Mouse (Mus musculus): ENCODE results near the gene Armc12. TPM values are rescaled to one million over a fixed set of nuclear protein-coding genes. Genes with fewer than 3 reads are reported as not detected.

Gene Armc12
- polyA plus RNA-seq, 1 experiment from 2014 or later, result not detected

GRCm38 (mm10) chr17:28523355-28524008, 7.1 kb upstream of the Armc12 start:
- Histone ChIP-seq H3K4me1 (peaks cover 32% of the 10 kb centered on the region), H3K9me3 (no peaks in the 10 kb centered on the region), H3K4me3 (peak overlapping the region; percentile 72), H3K9ac (peak overlapping the region; percentile 79), H3K27me3 (peaks cover 7% of the 10 kb centered on the region; the same call in 1 of the 2 replicates), H3K27ac (peak overlapping the region; percentile 94), H3K36me3 (no peaks in the 10 kb centered on the region), H3K4me2 (replicated peaks) (peak overlapping the region; percentile 90)
- 7% methylated on average over 28 of the region's 28 CpGs for WGBS
- ATAC-seq (ENCODE audit: low FRiP score, low read depth), result no peak

GRCm38 (mm10) chr17:28524009-28524695, 6.5 kb upstream of the Armc12 start:
- no peak overlapping the region for H3K9ac ChIP-seq
- H3K27ac ChIP-seq, result no peak overlapping the region
- H3K9me3 ChIP-seq, result no peaks in the 10 kb centered on the region
- no peak for ATAC-seq (ENCODE audit: low FRiP score, low read depth)
- 80% methylated on average over 23 of the region's 23 CpGs for WGBS
- H3K36me3 ChIP-seq, result no peaks in the 10 kb centered on the region
- peak overlapping the region; percentile 72 for H3K4me3 ChIP-seq
- H3K4me1 ChIP-seq, result peaks cover 27% of the 10 kb centered on the region
- 0 out of 2 replicates have a peak, but pooled peaks cover under 1% of the 10 kb centered on the region for H3K27me3 ChIP-seq
- peak overlapping the region; percentile 90 for H3K4me2 ChIP-seq (replicated peaks)

- Histone ChIP-seq H3K27me3 (no peaks in the 10 kb centered on the region), H3K9me3 (no peaks in the 10 kb centered on the region), H3K4me1 (peaks cover 27% of the 10 kb centered on the region), H3K9ac (no peak overlapping the region), H3K36me3 (no peaks in the 10 kb centered on the region), H3K4me2 (replicated peaks) (no peak overlapping the region), H3K27ac (no peak overlapping the region), H3K4me3 (no peak overlapping the region)
- no peak for ATAC-seq (ENCODE audit: low FRiP score, low read depth)
- WGBS, result 77% methylated on average over 4 of the region's 4 CpGs
These were observed 5.7 kb upstream of the Armc12 start for GRCm38 (mm10) chr17:28524831-28525430.

GRCm38 (mm10) chr17:28527184-28528042, 3.2 kb upstream of the Armc12 start:
- ATAC-seq (ENCODE audit: low FRiP score, low read depth), result no peak
- WGBS, result 39% methylated on average over 12 of the region's 12 CpGs
- Histone ChIP-seq H3K9me3 (no peaks in the 10 kb centered on the region), H3K4me3 (0 out of 2 replicates have a peak overlapping the region, but pooled peaks have one; percentile 17), H3K27ac (peak overlapping the region; percentile 39; the same call in 1 of the 2 replicates), H3K4me2 (replicated peaks) (peak overlapping the region; percentile 51), H3K4me1 (peaks cover 23% of the 10 kb centered on the region), H3K27me3 (0 out of 2 replicates have a peak, but pooled peaks cover 7% of the 10 kb centered on the region), H3K36me3 (no peaks in the 10 kb centered on the region), H3K9ac (peak overlapping the region; percentile 45; the same call in 1 of the 2 replicates)

GRCm38 (mm10) chr17:28528043-28528351, 2.6 kb upstream of the Armc12 start:
- H3K4me3 ChIP-seq, result 0 out of 2 replicates have a peak overlapping the region, but pooled peaks have one; percentile 17
- H3K27ac ChIP-seq, result no peak overlapping the region
- H3K9me3 ChIP-seq, result no peaks in the 10 kb centered on the region
- 0 out of 2 replicates have a peak, but pooled peaks cover 7% of the 10 kb centered on the region for H3K27me3 ChIP-seq
- H3K4me2 ChIP-seq (replicated peaks), result peak overlapping the region; percentile 51
- no peaks in the 10 kb centered on the region for H3K36me3 ChIP-seq
- peak overlapping the region; percentile 45; the same call in 1 of the 2 replicates for H3K9ac ChIP-seq
- peak; percentile 24; the same call in 1 of the 2 replicates for ATAC-seq (ENCODE audit: low FRiP score, low read depth)
- 3% methylated on average over 6 of the region's 6 CpGs for WGBS
- H3K4me1 ChIP-seq, result peaks cover 23% of the 10 kb centered on the region

- Histone ChIP-seq H3K4me3 (no peak overlapping the region), H3K36me3 (no peaks in the 10 kb centered on the region), H3K9me3 (no peaks in the 10 kb centered on the region), H3K4me2 (replicated peaks) (no peak overlapping the region), H3K4me1 (peaks cover 14% of the 10 kb centered on the region), H3K27ac (no peak overlapping the region), H3K9ac (no peak overlapping the region), H3K27me3 (0 out of 2 replicates have a peak, but pooled peaks cover 7% of the 10 kb centered on the region)
- 71% methylated on average over 4 of the region's 4 CpGs for WGBS
- no peak for ATAC-seq (ENCODE audit: low FRiP score, low read depth)
These were observed 1.5 kb upstream of the Armc12 start for GRCm38 (mm10) chr17:28529116-28529515.

GRCm38 (mm10) chr17:28531946-28532345, 1.3 kb downstream of the Armc12 start:
- peak overlapping the region; percentile 41 for H3K4me2 ChIP-seq (replicated peaks)
- no peak overlapping the region for H3K4me3 ChIP-seq

GRCm38 (mm10) chr17:28532557-28532956, 2.0 kb downstream of the Armc12 start:
- 80% methylated on average over 7 of the region's 7 CpGs for WGBS

More at GRCm38 (mm10) chr17:28531946-28532345, 1.3 kb downstream of the Armc12 start:
- no peaks in the 10 kb centered on the region for H3K36me3 ChIP-seq
- no peaks in the 10 kb centered on the region for H3K9me3 ChIP-seq
- no peak overlapping the region for H3K27ac ChIP-seq
- peaks cover 13% of the 10 kb centered on the region for H3K4me1 ChIP-seq
- no peak for ATAC-seq (ENCODE audit: low FRiP score, low read depth)
- no peak overlapping the region; the same call in 1 of the 2 replicates for H3K9ac ChIP-seq
- 13% methylated on average over 18 of the region's 18 CpGs for WGBS
- H3K27me3 ChIP-seq, result 0 out of 2 replicates have a peak, but pooled peaks cover 7% of the 10 kb centered on the region

GRCm38 (mm10) chr17:28533327-28533726, 2.7 kb downstream of the Armc12 start:
- 90% methylated on average over 13 of the region's 13 CpGs for WGBS
- no peak overlapping the region for H3K4me3 ChIP-seq
- H3K27me3 ChIP-seq, result peaks cover 7% of the 10 kb centered on the region; the same call in 1 of the 2 replicates
- no peak for ATAC-seq (ENCODE audit: low FRiP score, low read depth)
- no peak overlapping the region for H3K9ac ChIP-seq
- no peaks in the 10 kb centered on the region for H3K36me3 ChIP-seq
- no peak overlapping the region for H3K4me2 ChIP-seq (replicated peaks)
- peaks cover 6% of the 10 kb centered on the region; the same call in 1 of the 2 replicates for H3K4me1 ChIP-seq
- H3K9me3 ChIP-seq, result peaks cover 2% of the 10 kb centered on the region
- no peak overlapping the region for H3K27ac ChIP-seq

More at GRCm38 (mm10) chr17:28532557-28532956, 2.0 kb downstream of the Armc12 start:
- Histone ChIP-seq H3K27me3 (peaks cover 7% of the 10 kb centered on the region; the same call in 1 of the 2 replicates), H3K9ac (no peak overlapping the region), H3K4me1 (peaks cover 9% of the 10 kb centered on the region), H3K4me2 (replicated peaks) (no peak overlapping the region), H3K4me3 (no peak overlapping the region), H3K36me3 (no peaks in the 10 kb centered on the region), H3K27ac (no peak overlapping the region), H3K9me3 (no peaks in the 10 kb centered on the region)
- no peak for ATAC-seq (ENCODE audit: low FRiP score, low read depth)

- H3K4me1 ChIP-seq, result no peaks in the 10 kb centered on the region
- H3K27me3 ChIP-seq, result no peaks in the 10 kb centered on the region; the same call in 1 of the 2 replicates
- no peak for ATAC-seq (ENCODE audit: low FRiP score, low read depth)
- WGBS, result 44% methylated on average over 12 of the region's 12 CpGs
- H3K4me2 ChIP-seq (replicated peaks), result no peak overlapping the region
- no peaks in the 10 kb centered on the region for H3K36me3 ChIP-seq
- no peak overlapping the region for H3K27ac ChIP-seq
- no peak overlapping the region for H3K9ac ChIP-seq
- no peak overlapping the region for H3K4me3 ChIP-seq
- H3K9me3 ChIP-seq, result peaks cover 33% of the 10 kb centered on the region
These were observed 7.3 kb downstream of the Armc12 start for GRCm38 (mm10) chr17:28537881-28538280.

GRCm38 (mm10) chr17:28546925-28547324, 16.3 kb downstream of the Armc12 start:
- peaks cover 7% of the 10 kb centered on the region for H3K9me3 ChIP-seq
- WGBS, result 77% methylated on average over 1 of the region's 1 CpGs

More at GRCm38 (mm10) chr17:28546925-28547324, 16.3 kb downstream of the Armc12 start:
- Histone ChIP-seq H3K27me3 (no peaks in the 10 kb centered on the region; the same call in 1 of the 2 replicates), H3K4me3 (no peak overlapping the region), H3K4me1 (no peaks in the 10 kb centered on the region), H3K9ac (no peak overlapping the region), H3K4me2 (replicated peaks) (no peak overlapping the region), H3K36me3 (no peaks in the 10 kb centered on the region), H3K27ac (no peak overlapping the region)
- no peak for ATAC-seq (ENCODE audit: low FRiP score, low read depth)

All from limb, embryonic 13.5 days (tissue).